Mouse (Mus musculus): ENCODE measurements around the gene E330009J07Rik. TPM values are rescaled to one million over a fixed set of nuclear protein-coding genes. Genes with fewer than 3 reads are reported as not detected.

E330009J07Rik gene
- 0.12 TPM in 1 of 2 replicates, not detected in the other for polyA plus RNA-seq (2012; ENCODE audit: insufficient read depth, low replicate concordance)

DNA sequence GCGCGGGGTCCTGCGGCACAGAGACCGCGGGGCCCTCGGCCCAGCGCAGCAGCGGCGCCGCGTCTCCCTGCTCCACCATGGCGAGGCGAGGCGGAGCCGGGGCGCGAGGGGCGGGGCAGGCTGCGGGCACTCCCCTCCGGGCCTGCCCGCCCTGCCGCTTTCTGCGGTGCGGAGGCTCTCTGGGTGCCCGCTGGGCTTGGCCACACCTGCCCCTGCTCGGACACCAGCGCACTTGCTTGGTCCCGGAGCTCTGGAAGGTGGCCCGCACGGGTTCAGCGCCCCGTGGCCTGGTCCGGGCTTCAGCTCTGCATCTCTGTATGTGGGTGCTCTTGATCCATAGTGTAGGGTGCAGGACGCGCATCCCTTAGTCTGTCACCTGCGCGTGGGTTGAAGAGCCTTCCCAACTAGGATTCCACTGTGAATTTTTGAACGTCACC is at the start of gene E330009J07Rik:
Gene E330009J07Rik, minus strand, starts transcription at position 89 of the 437 bp plus-strand sequence.
- H3K4me3 ChIP-seq (replicated peaks): peak within 1 kb of the TSS; percentile 97
- H3K9me3 ChIP-seq: no peaks in the 10 kb centered on the region
- no peaks in the 10 kb centered on the region for H3K36me3 ChIP-seq (replicated peaks; ENCODE audit: low read length)
- peaks cover 65% of the 10 kb centered on the region for H3K4me1 ChIP-seq
- peaks cover 14% of the 10 kb centered on the region for H3K27me3 ChIP-seq (replicated peaks)
- TF ChIP-seq GATA1 (IDR thresholded peaks at IDR 0.05; ENCODE audit: borderline replicate concordance, low read length) (no peak), FLI1 (IDR thresholded peaks at IDR 0.05; ENCODE audit: low read length) (no peak)

DNA sequence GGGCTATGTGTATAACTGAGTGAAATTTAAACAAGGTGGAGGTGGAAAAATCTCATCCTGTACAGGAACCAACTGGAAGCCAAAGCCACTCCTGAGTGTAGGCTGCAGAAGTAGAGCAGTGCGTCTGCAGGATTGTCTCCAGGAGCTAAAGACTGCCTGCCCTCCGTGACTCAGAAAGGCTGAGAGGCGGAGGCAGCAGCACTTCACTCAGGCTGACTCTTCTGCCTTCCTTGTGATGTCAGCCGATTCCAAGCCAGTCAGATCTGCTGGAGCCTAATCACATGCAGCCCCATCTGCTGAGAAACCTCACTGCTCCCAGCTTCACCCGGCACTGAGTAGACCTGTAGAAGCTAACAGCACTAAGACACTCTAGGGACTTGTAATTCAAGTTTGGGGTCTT is 46.4 kb upstream of the E330009J07Rik start:
- Histone ChIP-seq H3K36me3 (replicated peaks; ENCODE audit: low read length) (peaks cover 63% of the 10 kb centered on the region), H3K4me1 (peaks cover 8% of the 10 kb centered on the region), H3K27me3 (replicated peaks) (no peaks in the 10 kb centered on the region), H3K4me3 (replicated peaks) (no peak overlapping the region), H3K9me3 (no peaks in the 10 kb centered on the region)
- TF ChIP-seq FLI1 (IDR thresholded peaks at IDR 0.05; ENCODE audit: low read length) (no peak), GATA1 (IDR thresholded peaks at IDR 0.05; ENCODE audit: borderline replicate concordance, low read length) (no peak)

GRCm38 (mm10) chr6:40479705-40480104 is 43.8 kb upstream of the E330009J07Rik start:
- Histone ChIP-seq H3K9me3 (peaks cover 5% of the 10 kb centered on the region), H3K4me3 (replicated peaks) (no peak overlapping the region), H3K4me1 (peaks cover 8% of the 10 kb centered on the region), H3K36me3 (replicated peaks; ENCODE audit: low read length) (peaks cover 82% of the 10 kb centered on the region), H3K27me3 (replicated peaks) (no peaks in the 10 kb centered on the region)
- TF ChIP-seq FLI1 (IDR thresholded peaks at IDR 0.05; ENCODE audit: low read length): no peak
- no peak for TF ChIP-seq GATA1 (IDR thresholded peaks at IDR 0.05; ENCODE audit: borderline replicate concordance, low read length)

- Histone ChIP-seq H3K4me3 (replicated peaks) (no peak overlapping the region), H3K4me1 (peaks cover 21% of the 10 kb centered on the region), H3K9me3 (peaks cover 5% of the 10 kb centered on the region), H3K36me3 (replicated peaks; ENCODE audit: low read length) (peaks cover 66% of the 10 kb centered on the region), H3K27me3 (replicated peaks) (no peaks in the 10 kb centered on the region)
- TF ChIP-seq GATA1 (IDR thresholded peaks at IDR 0.05; ENCODE audit: borderline replicate concordance, low read length) (no peak), FLI1 (IDR thresholded peaks at IDR 0.05; ENCODE audit: low read length) (no peak)
Observed at GRCm38 (mm10) chr6:40476132-40476531, 40.2 kb upstream of the E330009J07Rik start.

DNA sequence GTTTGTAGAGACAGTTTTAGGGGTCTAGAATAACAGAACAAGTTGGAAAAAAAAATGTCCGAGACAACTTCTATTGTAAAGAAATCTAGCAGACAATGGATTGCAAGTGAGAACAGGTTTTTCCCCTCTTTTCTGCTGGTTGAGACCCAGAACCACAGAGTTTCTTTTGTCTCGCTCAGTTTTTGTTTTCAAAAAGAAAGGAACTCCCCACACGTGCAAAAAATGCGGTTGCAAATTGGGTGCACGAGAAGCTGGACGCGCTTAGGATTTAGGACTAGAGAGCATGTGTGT is 35.7 kb upstream of the E330009J07Rik start:
- peaks cover 42% of the 10 kb centered on the region for H3K4me1 ChIP-seq
- peaks cover 9% of the 10 kb centered on the region for H3K9me3 ChIP-seq
- no peak for TF ChIP-seq GATA1 (IDR thresholded peaks at IDR 0.05; ENCODE audit: borderline replicate concordance, low read length)
- no peak for TF ChIP-seq FLI1 (IDR thresholded peaks at IDR 0.05; ENCODE audit: low read length)
- H3K4me3 ChIP-seq (replicated peaks): peak overlapping the region; percentile 96
- H3K27me3 ChIP-seq (replicated peaks): no peaks in the 10 kb centered on the region
- peaks cover 34% of the 10 kb centered on the region for H3K36me3 ChIP-seq (replicated peaks; ENCODE audit: low read length)

DNA sequence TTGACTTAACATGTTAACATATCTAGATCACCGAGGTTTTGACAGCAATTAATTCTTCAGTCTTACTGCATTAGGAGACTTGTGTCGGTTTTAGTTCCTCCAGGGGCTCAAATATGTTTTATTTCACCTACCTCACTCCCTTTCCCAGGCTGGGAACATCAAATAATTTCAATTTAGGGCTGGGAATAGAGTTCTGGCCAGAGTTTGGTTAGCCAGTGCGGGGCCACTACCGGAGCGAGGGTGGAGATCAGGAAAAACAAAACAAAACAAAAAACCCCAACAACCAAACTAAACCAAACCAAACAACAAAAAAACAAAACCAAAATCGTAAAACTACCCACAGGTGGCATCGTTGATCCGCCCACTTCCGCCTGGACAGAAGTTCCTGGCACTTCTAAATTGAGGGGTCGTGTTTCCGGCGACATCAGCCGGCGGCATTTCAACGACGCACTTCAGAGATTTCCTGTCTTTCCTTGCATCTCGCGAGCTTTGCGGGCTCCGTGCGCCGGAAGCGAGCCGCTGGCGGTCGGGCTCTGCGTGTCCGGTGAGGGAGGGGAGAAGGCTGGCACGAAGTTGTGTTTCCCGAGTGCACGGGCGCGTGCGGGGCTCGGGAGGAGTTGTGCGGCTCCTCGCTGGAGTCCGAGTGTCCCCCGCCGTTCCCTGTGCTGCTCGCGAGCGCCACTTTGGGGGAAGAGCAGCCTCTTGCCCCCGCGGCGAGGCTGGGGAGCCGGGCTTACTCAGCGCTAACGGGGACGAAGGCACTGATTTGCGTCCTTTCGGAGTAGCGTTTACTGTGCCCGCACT is 35.2 kb upstream of the E330009J07Rik start, which contains the start of gene Ssbp1:
Gene Ssbp1, plus strand, starts transcription at position 437 of the 804 bp plus-strand sequence.
- TF ChIP-seq FLI1 (IDR thresholded peaks at IDR 0.05; ENCODE audit: low read length): peak; percentile 91
- no peak for TF ChIP-seq GATA1 (IDR thresholded peaks at IDR 0.05; ENCODE audit: borderline replicate concordance, low read length)
- Histone ChIP-seq H3K27me3 (replicated peaks) (no peaks in the 10 kb centered on the region), H3K9me3 (peaks cover 9% of the 10 kb centered on the region), H3K4me3 (replicated peaks) (peak within 1 kb of the TSS; percentile 96), H3K4me1 (peaks cover 42% of the 10 kb centered on the region), H3K36me3 (replicated peaks; ENCODE audit: low read length) (peaks cover 30% of the 10 kb centered on the region)

- TF ChIP-seq FLI1 (IDR thresholded peaks at IDR 0.05; ENCODE audit: low read length) (no peak), GATA1 (IDR thresholded peaks at IDR 0.05; ENCODE audit: borderline replicate concordance, low read length) (no peak)
- Histone ChIP-seq H3K9me3 (peaks cover 4% of the 10 kb centered on the region; the same call in 1 of the 2 replicates), H3K4me3 (replicated peaks) (no peak overlapping the region), H3K4me1 (peaks cover 37% of the 10 kb centered on the region), H3K27me3 (replicated peaks) (no peaks in the 10 kb centered on the region), H3K36me3 (replicated peaks; ENCODE audit: low read length) (no peaks in the 10 kb centered on the region)
Observed at GRCm38 (mm10) chr6:40465710-40466109, 29.8 kb upstream of the E330009J07Rik start.

DNA sequence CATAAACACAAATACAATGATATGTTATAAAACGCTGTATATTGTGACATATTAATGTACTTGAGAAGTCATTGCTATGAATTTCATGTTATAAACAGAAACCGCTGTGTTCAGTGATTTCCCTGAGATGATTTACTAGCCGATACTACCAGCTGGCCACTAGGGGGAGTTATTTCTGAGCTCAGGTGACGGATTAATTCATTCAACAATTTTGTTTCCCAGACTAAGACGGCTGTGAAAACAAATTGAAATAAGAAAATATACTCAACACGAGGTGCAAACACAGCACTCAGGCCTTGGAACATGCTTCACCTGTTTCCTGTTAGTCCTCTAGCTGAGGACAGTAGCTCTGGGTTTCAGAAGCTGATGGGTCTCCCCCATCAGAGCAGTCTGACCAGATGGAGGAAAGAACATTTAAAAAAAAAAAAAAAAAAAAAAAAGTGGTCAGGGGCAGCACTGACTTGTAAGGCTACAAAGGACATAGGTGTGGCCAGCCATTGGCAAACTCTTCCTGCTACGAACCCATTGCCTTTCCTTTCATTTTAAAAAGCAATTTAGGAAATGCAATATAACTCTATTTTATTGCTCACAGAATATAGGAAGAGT is 18.6 kb upstream of the E330009J07Rik start:
- no peaks in the 10 kb centered on the region for H3K4me1 ChIP-seq
- no peaks in the 10 kb centered on the region for H3K36me3 ChIP-seq (replicated peaks; ENCODE audit: low read length)
- peaks cover 5% of the 10 kb centered on the region for H3K27me3 ChIP-seq (replicated peaks)
- no peaks in the 10 kb centered on the region for H3K9me3 ChIP-seq
- no peak for TF ChIP-seq GATA1 (IDR thresholded peaks at IDR 0.05; ENCODE audit: borderline replicate concordance, low read length)
- no peak for TF ChIP-seq FLI1 (IDR thresholded peaks at IDR 0.05; ENCODE audit: low read length)
- H3K4me3 ChIP-seq (replicated peaks): peak overlapping the region; percentile 81

DNA sequence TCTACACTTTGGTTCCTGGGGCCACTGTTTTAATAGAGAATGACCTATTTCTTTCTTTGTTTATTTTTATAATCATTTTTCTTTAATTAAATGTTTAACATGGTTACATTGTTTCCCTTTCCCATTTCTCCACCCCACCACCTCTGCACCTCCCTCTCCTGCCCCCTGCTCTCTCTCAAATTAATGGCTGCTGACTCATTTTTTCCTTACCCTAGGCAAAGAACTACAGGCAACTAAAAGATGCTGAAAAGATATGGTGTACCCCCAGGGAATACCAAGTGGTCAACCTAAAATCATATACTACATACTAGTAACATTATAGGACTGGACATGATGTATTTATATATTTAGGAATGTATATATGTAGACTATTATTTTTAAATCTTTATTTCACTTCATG is 12.7 kb upstream of the E330009J07Rik start:
- Histone ChIP-seq H3K27me3 (replicated peaks) (peaks cover 19% of the 10 kb centered on the region), H3K9me3 (no peaks in the 10 kb centered on the region), H3K4me3 (replicated peaks) (no peak overlapping the region), H3K36me3 (replicated peaks; ENCODE audit: low read length) (no peaks in the 10 kb centered on the region), H3K4me1 (no peaks in the 10 kb centered on the region)
- no peak for TF ChIP-seq GATA1 (IDR thresholded peaks at IDR 0.05; ENCODE audit: borderline replicate concordance, low read length)
- no peak for TF ChIP-seq FLI1 (IDR thresholded peaks at IDR 0.05; ENCODE audit: low read length)

Measured in megakaryocyte, embryonic 14.5 days (primary cell).